Mouse (Mus musculus): ENCODE measurements around the gene Mgarp.
"Not testable (repeated sequence)": the region's sequence is repeated elsewhere in the genome, so short reads cannot be mapped to it uniquely, and the experiment has no call there.

Mgarp gene

GRCm38 (mm10) chr3:51396219-51397068, at the start of gene Mgarp:
Gene Mgarp (minus strand): TSS chr3:51396738.
- in situ Hi-C loops (cut with MboI, MseI), result no loop called here

GRCm38 (mm10) chr3:51434871-51435595, 38.5 kb upstream of the Mgarp start:
- in situ Hi-C loops (cut with MboI, MseI), result no loop called here

- in situ Hi-C loops (cut with MboI, MseI), result not testable (repeated sequence)
Observed at GRCm38 (mm10) chr3:51434364-51434763, 37.8 kb upstream of the Mgarp start.

GRCm38 (mm10) chr3:51425394-51425793, 28.9 kb upstream of the Mgarp start:
- in situ Hi-C loops (cut with MboI, MseI), result no loop called here

GRCm38 (mm10) chr3:51421921-51422320, 25.4 kb upstream of the Mgarp start:
- in situ Hi-C loops (cut with MboI, MseI), result no loop called here

GRCm38 (mm10) chr3:51417966-51418365, 21.4 kb upstream of the Mgarp start:
- in situ Hi-C loops (cut with MboI, MseI), result no loop called here

GRCm38 (mm10) chr3:51417485-51417884, 20.9 kb upstream of the Mgarp start:
- in situ Hi-C loops (cut with MboI, MseI), result no loop called here

- in situ Hi-C loops (cut with MboI, MseI), result no loop called here
Observed at GRCm38 (mm10) chr3:51417135-51417458, 20.6 kb upstream of the Mgarp start.

- in situ Hi-C loops (cut with MboI, MseI), result no loop called here
Observed at GRCm38 (mm10) chr3:51416364-51417134, 20.0 kb upstream of the Mgarp start.

GRCm38 (mm10) chr3:51416073-51416363, 19.5 kb upstream of the Mgarp start:
- in situ Hi-C loops (cut with MboI, MseI), result no loop called here

- in situ Hi-C loops (cut with MboI, MseI), result no loop called here
Observed at GRCm38 (mm10) chr3:51415098-51416072, 18.8 kb upstream of the Mgarp start, which contains the start of gene Naa15. Gene Naa15 (plus strand): TSS chr3:51415148.

- in situ Hi-C loops (cut with MboI, MseI), result no loop called here
Observed at GRCm38 (mm10) chr3:51413276-51413675, 16.7 kb upstream of the Mgarp start.

GRCm38 (mm10) chr3:51412457-51412856, 15.9 kb upstream of the Mgarp start:
- in situ Hi-C loops (cut with MboI, MseI), result no loop called here

- in situ Hi-C loops (cut with MboI, MseI), result loop anchor here (5.0 kb wide), 1 partner anchor 36 kb away; no protein-coding TSS in a partner anchor
Observed at GRCm38 (mm10) chr3:51408561-51409183, 12.1 kb upstream of the Mgarp start, which contains the start of gene Ndufc1. Gene Ndufc1 (minus strand): TSS chr3:51408988.

- in situ Hi-C loops (cut with MboI, MseI), result loop anchor here (5.0 kb wide), 1 partner anchor 36 kb away; no protein-coding TSS in a partner anchor
Observed at GRCm38 (mm10) chr3:51407870-51408560, 11.5 kb upstream of the Mgarp start.

- in situ Hi-C loops (cut with MboI, MseI), result no loop called here
Observed at GRCm38 (mm10) chr3:51402628-51403027, 6.1 kb upstream of the Mgarp start.

- in situ Hi-C loops (cut with MboI, MseI), result not testable (repeated sequence)
Observed at GRCm38 (mm10) chr3:51402054-51402453, 5.5 kb upstream of the Mgarp start.

GRCm38 (mm10) chr3:51400682-51401081, 4.1 kb upstream of the Mgarp start:
- in situ Hi-C loops (cut with MboI, MseI), result no loop called here

GRCm38 (mm10) chr3:51399531-51399930, 3.0 kb upstream of the Mgarp start:
- in situ Hi-C loops (cut with MboI, MseI), result no loop called here

- in situ Hi-C loops (cut with MboI, MseI), result no loop called here
Observed at GRCm38 (mm10) chr3:51398667-51399066, 2.1 kb upstream of the Mgarp start.
